Mouse (Mus musculus) ES-E14 (cell line): Measurements from ENCODE around the gene Mast1.

ENCODE experiments used
- CHD2 ChIP-seq: IDR thresholded peaks from 2 replicates; pipeline ENCODE4 v1.6.1; 2014; ENCODE audit warnings: mild to moderate bottlenecking, low read depth, low read length, inconsistent platforms
- HCFC1 ChIP-seq: IDR thresholded peaks from 2 replicates; pipeline ENCODE4 v1.6.1; 2012; ENCODE audit warnings: low read length, inconsistent platforms, borderline replicate concordance; ENCODE audit not compliant: insufficient read depth
- MAFK ChIP-seq: IDR thresholded peaks from 2 replicates; pipeline ENCODE4 v1.6.1; 2014; ENCODE audit warnings: mild to moderate bottlenecking, low read depth, low read length, inconsistent platforms; ENCODE audit not compliant: insufficient read depth
- ZC3H11A ChIP-seq: IDR thresholded peaks from 2 replicates; pipeline ENCODE4 v1.6.1; 2012; ENCODE audit warnings: low read depth, mild to moderate bottlenecking, inconsistent platforms, low read length, borderline replicate concordance
- ZNF384 ChIP-seq: IDR thresholded peaks from 2 replicates; pipeline ENCODE4 v1.6.1; 2012; ENCODE audit warnings: low read depth, low read length, inconsistent platforms

- TF ChIP-seq CHD2 (no peak), MAFK (no peak), HCFC1 (no peak), ZNF384 (no peak), ZC3H11A (no peak)
Measured at GRCm38 (mm10) chr8:84937620-84938485, 694 bp upstream of the Mast1 start.
